Mouse (Mus musculus) megakaryocyte, embryonic 14.5 days (primary cell): ENCODE measurements around the gene Adamts10. TPM values are rescaled to one million over a fixed set of nuclear protein-coding genes. Genes with fewer than 3 reads are reported as not detected.

Experiments
- H3K27me3 ChIP-seq: replicated peaks from 2 replicates; pipeline ENCODE3; 2012; ENCODE audit warnings: inconsistent platforms
- H3K36me3 ChIP-seq: replicated peaks from 2 replicates; pipeline ENCODE3; 2012; ENCODE audit warnings: low read length, inconsistent platforms, mixed read lengths
- H3K4me1 ChIP-seq: 2 replicates; pipeline ENCODE4 v1.6.1; 2012; ENCODE audit warnings: inconsistent platforms
- H3K4me3 ChIP-seq: replicated peaks from 2 replicates; pipeline ENCODE3; 2012; ENCODE audit warnings: moderate library complexity, mild to moderate bottlenecking, inconsistent platforms
- H3K9me3 ChIP-seq: 2 replicates; pipeline ENCODE4 v1.6.1; 2012; ENCODE audit warnings: inconsistent platforms
- FLI1 ChIP-seq: IDR thresholded peaks from 2 replicates; pipeline ENCODE4 v1.6.1; 2012; ENCODE audit warnings: low read length, inconsistent platforms, mixed read lengths
- GATA1 ChIP-seq: IDR thresholded peaks from 3 replicates; pipeline ENCODE4 v1.6.1; 2012; ENCODE audit warnings: mixed read lengths, low read length, inconsistent platforms, borderline replicate concordance
- polyA plus RNA-seq: library from polyadenylated mRNA; stranded (reverse); fragments of >175 nt; gene quantifications from 2 replicates; pipeline ENCODE4 v1.2.3, GENCODE M21; 2012; ENCODE audit warnings: low replicate concordance; ENCODE audit not compliant: insufficient read depth

The Adamts10 gene
- 11.6 and 15.5 TPM in 2 replicates for polyA plus RNA-seq

GRCm38 (mm10) chr17:33523918-33524755, at the start of gene Adamts10:
Gene Adamts10, plus strand, starts transcription at chr17:33524204.
- Histone ChIP-seq H3K9me3 (no peaks in the 10 kb centered on the region), H3K4me1 (peaks cover 40% of the 10 kb centered on the region), H3K36me3 (peaks cover 18% of the 10 kb centered on the region), H3K4me3 (peak within 1 kb of the TSS; percentile 93), H3K27me3 (peaks cover 5% of the 10 kb centered on the region)
- TF ChIP-seq FLI1, result no peak
- no peak for TF ChIP-seq GATA1

GRCm38 (mm10) chr17:33484020-33484419, 40.0 kb upstream of the Adamts10 start:
- Histone ChIP-seq H3K27me3 (peaks cover 9% of the 10 kb centered on the region), H3K4me3 (no peak overlapping the region), H3K9me3 (no peaks in the 10 kb centered on the region), H3K4me1 (peaks cover 4% of the 10 kb centered on the region; the same call in 1 of the 2 replicates), H3K36me3 (no peaks in the 10 kb centered on the region)
- TF ChIP-seq GATA1, result no peak
- no peak for TF ChIP-seq FLI1

GRCm38 (mm10) chr17:33487211-33487610, 36.8 kb upstream of the Adamts10 start:
- Histone ChIP-seq H3K36me3 (no peaks in the 10 kb centered on the region), H3K4me3 (no peak overlapping the region), H3K27me3 (peaks cover 20% of the 10 kb centered on the region), H3K9me3 (peaks cover 5% of the 10 kb centered on the region), H3K4me1 (peaks cover 4% of the 10 kb centered on the region; the same call in 1 of the 2 replicates)
- no peak for TF ChIP-seq GATA1
- TF ChIP-seq FLI1, result no peak

- Histone ChIP-seq H3K27me3 (peaks cover 18% of the 10 kb centered on the region), H3K36me3 (no peaks in the 10 kb centered on the region), H3K4me3 (no peak overlapping the region), H3K4me1 (peaks cover 4% of the 10 kb centered on the region; the same call in 1 of the 2 replicates), H3K9me3 (peaks cover 5% of the 10 kb centered on the region)
- TF ChIP-seq GATA1 (no peak), FLI1 (no peak)
These were observed 36.4 kb upstream of the Adamts10 start for GRCm38 (mm10) chr17:33487652-33488051.

- H3K27me3 ChIP-seq, result peaks cover 13% of the 10 kb centered on the region
- peaks cover 5% of the 10 kb centered on the region for H3K9me3 ChIP-seq
- no peaks in the 10 kb centered on the region for H3K4me1 ChIP-seq
- H3K4me3 ChIP-seq, result no peak overlapping the region
- H3K36me3 ChIP-seq, result no peaks in the 10 kb centered on the region
- TF ChIP-seq FLI1 (no peak), GATA1 (no peak)
These were observed 32.6 kb upstream of the Adamts10 start for GRCm38 (mm10) chr17:33491371-33491770.

GRCm38 (mm10) chr17:33493065-33493464, 30.9 kb upstream of the Adamts10 start:
- TF ChIP-seq GATA1 (no peak), FLI1 (no peak)
- Histone ChIP-seq H3K36me3 (no peaks in the 10 kb centered on the region), H3K9me3 (peaks cover 5% of the 10 kb centered on the region), H3K27me3 (peaks cover 12% of the 10 kb centered on the region), H3K4me1 (peaks cover 1% of the 10 kb centered on the region; the same call in 1 of the 2 replicates), H3K4me3 (no peak overlapping the region)

DNA sequence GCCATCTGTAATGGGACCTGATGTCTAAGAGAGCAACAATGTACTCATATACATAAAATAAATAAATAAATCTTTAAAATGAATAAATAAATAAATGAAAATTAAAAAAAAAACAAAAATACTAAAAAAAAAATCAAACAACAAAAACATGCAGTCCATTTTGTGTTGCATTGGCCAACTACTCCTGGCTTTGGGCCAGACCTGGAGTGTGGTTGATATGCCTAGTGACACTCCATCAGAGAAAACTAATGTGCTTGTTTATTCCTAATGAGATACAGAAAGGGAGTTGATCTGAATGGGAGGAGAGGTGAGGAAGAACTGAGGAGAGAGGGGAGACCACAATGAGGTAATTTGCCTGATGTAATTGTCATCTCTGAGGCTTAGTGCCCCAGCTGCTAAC, 29.4 kb upstream of the Adamts10 start:
- H3K36me3 ChIP-seq, result no peaks in the 10 kb centered on the region

GRCm38 (mm10) chr17:33498918-33499317, 25.1 kb upstream of the Adamts10 start:
- H3K27me3 ChIP-seq, result peaks cover 13% of the 10 kb centered on the region

More for the DNA sequence above, 29.4 kb upstream of the Adamts10 start:
- Histone ChIP-seq H3K4me3 (no peak overlapping the region), H3K9me3 (peaks cover 5% of the 10 kb centered on the region), H3K27me3 (peaks cover 13% of the 10 kb centered on the region), H3K4me1 (peaks cover 10% of the 10 kb centered on the region)
- no peak for TF ChIP-seq FLI1
- TF ChIP-seq GATA1, result no peak

DNA sequence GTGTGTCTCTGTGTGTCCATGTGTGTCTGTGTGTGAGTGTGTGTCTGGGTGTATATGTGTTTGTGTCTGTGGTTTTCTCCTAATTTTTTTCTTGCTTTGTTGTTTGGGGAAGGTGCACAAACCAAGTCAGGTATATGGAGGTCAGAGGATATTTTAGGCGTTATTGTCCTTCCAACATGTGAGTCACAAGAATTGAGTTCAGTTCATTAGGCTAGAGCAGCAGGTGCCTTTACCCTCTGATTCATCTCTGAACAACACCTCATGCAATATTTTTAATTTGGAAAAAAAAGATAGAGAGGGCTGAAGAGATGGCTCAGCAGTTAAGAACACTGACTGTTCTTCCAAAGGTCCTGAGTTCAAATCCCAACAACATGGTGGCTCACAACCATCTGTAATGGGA, 15.6 kb upstream of the Adamts10 start:
- no peak overlapping the region for H3K4me3 ChIP-seq
- peaks cover 6% of the 10 kb centered on the region for H3K9me3 ChIP-seq
- H3K36me3 ChIP-seq, result no peaks in the 10 kb centered on the region
- TF ChIP-seq GATA1, result no peak
- TF ChIP-seq FLI1, result no peak
- H3K4me1 ChIP-seq, result peaks cover 9% of the 10 kb centered on the region; the same call in 1 of the 2 replicates
- peaks cover 9% of the 10 kb centered on the region for H3K27me3 ChIP-seq

More at GRCm38 (mm10) chr17:33498918-33499317, 25.1 kb upstream of the Adamts10 start:
- no peak overlapping the region for H3K4me3 ChIP-seq
- peaks cover 14% of the 10 kb centered on the region for H3K4me1 ChIP-seq
- H3K9me3 ChIP-seq, result no peaks in the 10 kb centered on the region
- TF ChIP-seq GATA1 (no peak), FLI1 (no peak)
- H3K36me3 ChIP-seq, result no peaks in the 10 kb centered on the region

DNA sequence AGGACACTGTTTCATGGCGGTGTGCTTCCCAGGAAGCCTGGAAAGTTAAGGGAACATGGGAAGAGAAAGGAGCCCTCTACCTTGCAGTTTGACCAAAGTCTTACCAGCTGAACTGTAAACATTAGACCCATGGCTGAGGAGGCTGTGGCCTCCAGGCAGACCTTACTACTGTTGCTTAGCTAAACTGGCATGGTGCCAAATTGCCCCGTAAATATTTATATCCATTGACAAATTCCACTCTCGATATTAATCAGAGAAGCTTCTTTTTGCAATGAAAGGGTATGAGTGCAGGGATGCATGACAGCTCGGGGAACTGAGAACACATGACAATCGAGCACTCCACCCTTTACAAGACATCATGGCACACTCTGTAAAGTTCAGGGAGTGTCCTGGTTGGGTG, 13.8 kb upstream of the Adamts10 start:
- Histone ChIP-seq H3K9me3 (peaks cover 6% of the 10 kb centered on the region), H3K36me3 (no peaks in the 10 kb centered on the region), H3K27me3 (peaks cover 3% of the 10 kb centered on the region), H3K4me3 (no peak overlapping the region), H3K4me1 (peaks cover 5% of the 10 kb centered on the region; the same call in 1 of the 2 replicates)
- TF ChIP-seq FLI1 (no peak), GATA1 (no peak)
